Mouse (Mus musculus): ENCODE measurements around the gene Pibf1.

Pibf1 gene

DNA sequence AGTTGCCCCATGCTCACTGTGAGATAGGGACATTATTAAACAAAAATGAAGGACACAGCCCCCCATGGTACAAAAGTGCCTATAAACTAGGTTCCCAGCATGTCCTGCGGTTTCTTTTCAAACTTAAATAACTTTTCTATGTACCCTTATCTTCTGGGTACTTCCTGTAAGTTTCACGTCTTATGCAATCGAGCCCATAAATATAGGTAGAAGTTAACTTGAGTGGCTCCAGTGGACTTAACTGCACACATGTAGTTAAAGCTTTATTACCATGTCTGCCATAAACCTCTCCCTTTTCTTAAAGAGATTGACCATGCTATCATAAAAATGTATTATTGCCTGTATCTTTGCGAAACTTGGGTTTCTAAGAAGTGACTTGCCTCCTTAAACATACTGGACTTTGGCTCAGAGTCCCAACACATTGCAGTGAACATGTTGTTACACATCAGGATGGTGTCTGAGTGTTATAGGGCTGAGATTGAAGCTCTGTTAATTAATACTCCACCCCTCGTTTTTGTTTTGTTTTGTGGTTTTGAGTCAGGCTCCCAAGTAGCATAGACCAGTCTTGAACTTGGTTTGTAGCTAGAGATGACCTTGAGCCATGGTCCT is 181.7 kb downstream of the Pibf1 start:
- peaks cover 12% of the 10 kb centered on the region for H3K27me3 ChIP-seq (ENCODE audit: insufficient read depth, low read length)
- no peaks in the 10 kb centered on the region for H3K36me3 ChIP-seq (ENCODE audit: insufficient read depth, low read length)
- no peak overlapping the region for H3K4me3 ChIP-seq (replicated peaks; ENCODE audit: low read length)
- H3K9me3 ChIP-seq (ENCODE audit: low read length): no peaks in the 10 kb centered on the region
- H3K4me1 ChIP-seq (replicated peaks; ENCODE audit: low read depth, low read length): peaks cover 41% of the 10 kb centered on the region
- TF ChIP-seq POU5F1 (IDR thresholded peaks at IDR 0.05; ENCODE audit: borderline replicate concordance, low read length): no peak
- no peak for TF ChIP-seq CTCF (conservative IDR thresholded peaks at IDR 0.05; ENCODE audit: low read length)
- no peak for TF ChIP-seq NANOG (IDR thresholded peaks at IDR 0.05; ENCODE audit: borderline replicate concordance, low read length)

DNA sequence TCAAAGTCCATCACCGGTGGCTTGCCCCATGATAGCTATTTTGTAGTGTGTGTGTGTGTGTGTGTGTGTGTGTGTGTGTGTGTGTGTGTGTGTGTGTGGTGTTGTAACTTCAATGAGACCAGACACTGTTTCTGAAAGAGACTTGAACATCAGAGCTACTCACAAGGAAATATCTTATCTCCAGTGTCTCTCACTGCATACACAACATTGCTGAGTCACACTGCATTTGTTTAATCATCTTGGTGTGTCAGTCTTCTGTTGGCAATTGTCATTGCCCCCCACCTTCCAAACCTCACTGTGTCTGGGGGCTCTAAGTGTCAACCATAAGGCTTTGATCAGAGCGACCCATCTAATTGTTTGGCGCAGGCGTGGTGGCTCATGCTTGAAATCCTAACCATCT is 186.3 kb downstream of the Pibf1 start:
- TF ChIP-seq NANOG (IDR thresholded peaks at IDR 0.05; ENCODE audit: borderline replicate concordance, low read length) (no peak), POU5F1 (IDR thresholded peaks at IDR 0.05; ENCODE audit: borderline replicate concordance, low read length) (no peak), CTCF (conservative IDR thresholded peaks at IDR 0.05; ENCODE audit: low read length) (no peak)
- Histone ChIP-seq H3K4me3 (replicated peaks; ENCODE audit: low read length) (no peak overlapping the region), H3K27me3 (ENCODE audit: insufficient read depth, low read length) (peaks cover 2% of the 10 kb centered on the region; the same call in 1 of the 2 replicates), H3K4me1 (replicated peaks; ENCODE audit: low read depth, low read length) (no peaks in the 10 kb centered on the region), H3K9me3 (ENCODE audit: low read length) (no peaks in the 10 kb centered on the region), H3K36me3 (ENCODE audit: insufficient read depth, low read length) (no peaks in the 10 kb centered on the region)

DNA sequence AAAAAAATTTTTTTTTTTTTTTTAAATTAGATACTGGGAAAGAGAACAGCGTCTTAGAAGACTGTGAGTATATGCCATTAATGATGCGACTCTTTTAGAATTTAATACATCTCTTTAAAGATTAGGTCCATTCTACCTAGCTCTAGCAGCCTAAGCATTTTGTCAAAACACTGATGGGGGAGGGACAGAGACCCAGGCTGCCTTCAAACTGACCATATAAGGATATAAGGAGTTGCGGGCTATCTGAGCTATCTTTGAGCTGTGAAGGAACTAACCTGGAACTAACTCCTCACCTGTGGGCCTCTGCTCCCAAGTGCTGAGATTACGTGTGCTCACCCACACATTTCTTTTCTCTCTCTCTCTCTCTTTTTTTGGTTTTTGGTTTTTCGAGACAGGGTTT is 193.0 kb downstream of the Pibf1 start:
- no peaks in the 10 kb centered on the region for H3K27me3 ChIP-seq (ENCODE audit: insufficient read depth, low read length)
- TF ChIP-seq CTCF (conservative IDR thresholded peaks at IDR 0.05; ENCODE audit: low read length) (no peak), POU5F1 (IDR thresholded peaks at IDR 0.05; ENCODE audit: borderline replicate concordance, low read length) (no peak), NANOG (IDR thresholded peaks at IDR 0.05; ENCODE audit: borderline replicate concordance, low read length) (no peak)
- peaks cover 41% of the 10 kb centered on the region for H3K4me1 ChIP-seq (replicated peaks; ENCODE audit: low read depth, low read length)
- H3K9me3 ChIP-seq (ENCODE audit: low read length): no peaks in the 10 kb centered on the region
- no peaks in the 10 kb centered on the region for H3K36me3 ChIP-seq (ENCODE audit: insufficient read depth, low read length)
- H3K4me3 ChIP-seq (replicated peaks; ENCODE audit: low read length): no peak overlapping the region

DNA sequence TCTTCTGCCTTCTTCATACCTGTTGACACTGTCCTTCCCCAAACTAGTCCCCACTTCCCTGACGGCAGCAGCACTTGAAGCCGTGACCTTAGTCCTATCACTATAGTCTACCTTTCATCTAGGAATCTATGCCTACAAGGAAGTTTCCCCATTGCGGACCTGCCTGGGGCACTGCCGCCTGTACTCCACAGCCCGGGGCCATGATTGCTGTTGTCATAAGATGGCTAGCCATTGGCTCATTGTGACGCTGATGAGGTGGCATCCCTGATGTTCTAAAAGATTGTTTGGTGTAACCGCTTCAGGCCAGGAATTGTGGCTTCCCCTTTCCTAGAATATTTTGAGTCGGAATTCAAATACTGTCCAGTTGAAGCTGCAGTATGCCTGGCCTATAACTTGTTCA is 195.2 kb downstream of the Pibf1 start:
- Histone ChIP-seq H3K36me3 (ENCODE audit: insufficient read depth, low read length) (peaks cover under 1% of the 10 kb centered on the region; the same call in 1 of the 2 replicates), H3K27me3 (ENCODE audit: insufficient read depth, low read length) (no peaks in the 10 kb centered on the region), H3K4me1 (replicated peaks; ENCODE audit: low read depth, low read length) (peaks cover 51% of the 10 kb centered on the region), H3K9me3 (ENCODE audit: low read length) (no peaks in the 10 kb centered on the region), H3K4me3 (replicated peaks; ENCODE audit: low read length) (no peak overlapping the region)
- TF ChIP-seq NANOG (IDR thresholded peaks at IDR 0.05; ENCODE audit: borderline replicate concordance, low read length): no peak

DNA sequence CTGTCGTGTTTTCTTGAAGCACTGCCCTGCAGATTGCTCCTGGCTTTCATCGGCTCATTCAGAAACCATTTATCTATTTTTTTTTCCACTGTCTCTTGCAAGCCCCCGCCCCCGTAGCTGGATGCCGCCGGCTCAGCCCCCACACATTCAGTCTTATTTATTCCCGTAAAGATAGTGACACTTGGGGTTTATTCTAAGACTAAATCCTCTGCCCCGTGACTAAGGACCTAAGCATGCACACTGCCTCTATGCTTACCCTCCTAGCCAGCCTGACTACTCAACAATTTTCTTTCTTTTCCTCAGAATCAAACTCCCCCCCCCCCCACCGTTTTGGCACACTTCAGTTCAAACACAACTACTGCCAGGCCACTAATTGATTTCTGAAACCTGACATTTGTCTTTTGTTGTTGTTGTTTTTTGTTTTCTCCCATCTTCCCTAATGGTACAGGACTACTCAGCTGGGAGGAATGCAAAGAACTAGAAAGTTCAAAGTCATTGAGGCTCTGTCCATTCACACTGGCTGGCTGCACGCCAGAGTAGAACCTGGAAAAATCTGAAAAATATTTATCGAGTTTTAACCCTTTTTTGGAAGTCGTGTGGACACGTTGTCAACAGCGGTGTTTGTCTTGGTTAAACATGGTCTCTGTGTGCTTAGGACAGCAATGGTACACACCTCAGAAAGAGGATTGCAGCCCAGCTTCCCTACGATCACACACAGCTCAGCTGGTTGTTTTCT is 196.6 kb downstream of the Pibf1 start:
- H3K4me1 ChIP-seq (replicated peaks; ENCODE audit: low read depth, low read length): peaks cover 53% of the 10 kb centered on the region
- H3K4me3 ChIP-seq (replicated peaks; ENCODE audit: low read length): peak overlapping the region; percentile 41
- H3K9me3 ChIP-seq (ENCODE audit: low read length): no peaks in the 10 kb centered on the region
- peaks cover 13% of the 10 kb centered on the region for H3K36me3 ChIP-seq (ENCODE audit: insufficient read depth, low read length)
- H3K27me3 ChIP-seq (ENCODE audit: insufficient read depth, low read length): no peaks in the 10 kb centered on the region
- TF ChIP-seq NANOG (IDR thresholded peaks at IDR 0.05; ENCODE audit: borderline replicate concordance, low read length) (no peak), POU5F1 (IDR thresholded peaks at IDR 0.05; ENCODE audit: borderline replicate concordance, low read length) (no peak), CTCF (conservative IDR thresholded peaks at IDR 0.05; ENCODE audit: low read length) (no peak)

DNA sequence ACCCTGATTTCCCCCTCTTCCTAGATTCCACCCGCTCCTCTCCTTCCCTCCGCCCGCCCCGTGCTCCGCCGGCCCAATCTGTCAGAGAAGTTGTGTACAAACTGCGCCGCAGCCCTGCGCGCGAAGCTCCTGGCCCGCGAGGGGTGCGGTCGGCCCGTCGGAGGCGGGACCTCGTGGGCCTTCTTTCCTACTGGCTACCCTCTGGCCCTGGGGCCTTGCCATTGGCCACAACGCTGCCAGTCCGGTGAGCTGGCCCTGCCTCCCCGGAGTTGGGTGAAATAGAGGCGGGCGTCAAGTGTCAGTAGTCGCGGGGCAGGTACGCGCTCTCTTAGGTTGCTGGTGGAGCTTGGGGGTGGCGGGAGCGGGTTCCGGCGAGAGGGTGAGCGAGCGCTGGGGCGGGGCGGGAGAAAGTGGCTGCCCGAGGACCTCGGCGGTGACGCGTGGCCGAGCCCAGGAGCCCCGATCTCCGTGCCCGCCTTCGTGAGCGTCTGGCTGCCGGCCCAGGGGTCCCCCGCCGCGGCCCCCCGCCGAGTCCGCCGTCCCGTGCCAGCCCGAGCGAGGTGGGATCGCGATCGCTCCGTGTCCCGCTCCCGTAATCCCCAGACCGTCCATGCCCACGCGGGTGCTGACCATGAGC is 199.3 kb downstream of the Pibf1 start, which contains the start of gene Klf5:
Gene Klf5 (plus strand): TSS at position 307 of the 637 bp plus-strand sequence.
- no peak for TF ChIP-seq POU5F1 (IDR thresholded peaks at IDR 0.05; ENCODE audit: borderline replicate concordance, low read length)
- no peak for TF ChIP-seq NANOG (IDR thresholded peaks at IDR 0.05; ENCODE audit: borderline replicate concordance, low read length)
- no peak for TF ChIP-seq CTCF (conservative IDR thresholded peaks at IDR 0.05; ENCODE audit: low read length)
- no peaks in the 10 kb centered on the region for H3K27me3 ChIP-seq (ENCODE audit: insufficient read depth, low read length)
- H3K4me3 ChIP-seq (replicated peaks; ENCODE audit: low read length): peak within 1 kb of the TSS; percentile 99

DNA sequence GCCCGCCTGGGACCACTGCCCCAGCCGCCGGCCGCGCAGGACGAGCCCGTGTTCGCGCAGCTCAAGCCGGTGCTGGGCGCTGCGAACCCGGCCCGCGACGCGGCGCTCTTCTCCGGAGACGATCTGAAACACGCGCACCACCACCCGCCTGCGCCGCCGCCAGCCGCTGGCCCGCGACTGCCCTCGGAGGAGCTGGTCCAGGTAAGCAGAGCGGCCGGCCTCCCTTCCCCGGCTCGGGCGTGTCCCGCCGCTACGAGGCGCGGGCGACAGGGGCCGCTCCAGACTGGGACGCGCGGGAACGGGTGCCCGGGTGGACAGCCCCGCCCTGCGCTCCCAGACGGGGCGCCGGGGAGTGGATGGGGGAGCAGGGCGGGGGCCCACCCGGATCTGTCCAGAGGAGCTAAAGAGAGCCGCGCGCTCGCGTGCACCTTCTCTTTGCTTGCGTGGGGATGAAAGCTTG is 199.8 kb downstream of the Pibf1 start:
- TF ChIP-seq NANOG (IDR thresholded peaks at IDR 0.05; ENCODE audit: borderline replicate concordance, low read length): no peak
- TF ChIP-seq CTCF (conservative IDR thresholded peaks at IDR 0.05; ENCODE audit: low read length): no peak
- no peak for TF ChIP-seq POU5F1 (IDR thresholded peaks at IDR 0.05; ENCODE audit: borderline replicate concordance, low read length)
- H3K4me1 ChIP-seq (replicated peaks; ENCODE audit: low read depth, low read length): peaks cover 67% of the 10 kb centered on the region
- peak overlapping the region; percentile 99 for H3K4me3 ChIP-seq (replicated peaks; ENCODE audit: low read length)
- peaks cover 46% of the 10 kb centered on the region for H3K36me3 ChIP-seq (ENCODE audit: insufficient read depth, low read length)
- no peaks in the 10 kb centered on the region for H3K27me3 ChIP-seq (ENCODE audit: insufficient read depth, low read length)
- no peaks in the 10 kb centered on the region for H3K9me3 ChIP-seq (ENCODE audit: low read length)

More for the DNA sequence above, 199.3 kb downstream of the Pibf1 start, which contains the start of gene Klf5:
- H3K4me1 ChIP-seq (replicated peaks; ENCODE audit: low read depth, low read length): peaks cover 64% of the 10 kb centered on the region
- H3K36me3 ChIP-seq (ENCODE audit: insufficient read depth, low read length): peaks cover 40% of the 10 kb centered on the region
- H3K9me3 ChIP-seq (ENCODE audit: low read length): no peaks in the 10 kb centered on the region

DNA sequence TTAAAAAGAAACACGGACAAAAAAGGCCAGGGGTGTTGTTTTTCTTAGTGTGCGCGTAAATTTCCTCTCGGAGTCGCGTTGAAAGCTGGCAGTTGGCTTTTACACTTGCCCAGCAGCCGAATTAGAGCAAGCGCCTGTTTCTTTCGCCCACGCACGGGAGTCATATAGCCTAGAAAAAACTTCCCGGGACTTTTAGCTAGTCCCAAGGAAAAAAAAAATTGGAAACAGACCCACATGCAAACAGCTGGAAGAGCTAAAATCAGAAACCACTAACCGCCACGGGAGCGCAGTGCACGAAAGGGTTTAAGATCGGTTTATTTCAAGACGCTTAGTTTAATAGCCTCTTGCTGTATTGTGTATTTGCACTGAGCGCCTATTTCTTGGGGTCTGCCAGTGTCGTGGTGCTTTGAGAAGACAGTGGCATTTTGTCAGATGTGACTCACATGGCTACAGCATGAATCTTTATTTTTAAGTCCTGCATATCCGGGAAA is 200.5 kb downstream of the Pibf1 start:
- no peaks in the 10 kb centered on the region for H3K27me3 ChIP-seq (ENCODE audit: insufficient read depth, low read length)
- peak overlapping the region; percentile 99 for H3K4me3 ChIP-seq (replicated peaks; ENCODE audit: low read length)
- H3K4me1 ChIP-seq (replicated peaks; ENCODE audit: low read depth, low read length): peaks cover 67% of the 10 kb centered on the region
- no peaks in the 10 kb centered on the region for H3K9me3 ChIP-seq (ENCODE audit: low read length)
- no peak for TF ChIP-seq POU5F1 (IDR thresholded peaks at IDR 0.05; ENCODE audit: borderline replicate concordance, low read length)
- no peak for TF ChIP-seq CTCF (conservative IDR thresholded peaks at IDR 0.05; ENCODE audit: low read length)
- no peak for TF ChIP-seq NANOG (IDR thresholded peaks at IDR 0.05; ENCODE audit: borderline replicate concordance, low read length)
- H3K36me3 ChIP-seq (ENCODE audit: insufficient read depth, low read length): peaks cover 53% of the 10 kb centered on the region
